Mouse (Mus musculus): ENCODE results near the gene Sh3rf1. TPM values are rescaled to one million over a fixed set of nuclear protein-coding genes. Genes with fewer than 3 reads are reported as not detected.

Gene Sh3rf1
- polyA plus RNA-seq, 1 experiment from 2014 or later, result 6.5 TPM

- Histone ChIP-seq H3K9me3 (replicated peaks) (no peaks in the 10 kb centered on the region), H3K36me3 (no peaks in the 10 kb centered on the region), H3K27me3 (replicated peaks) (no peaks in the 10 kb centered on the region), H3K4me1 (replicated peaks) (peaks cover 40% of the 10 kb centered on the region), H3K4me2 (no peak overlapping the region), H3K9ac (no peak overlapping the region), H3K27ac (ENCODE audit: poor library complexity, severe bottlenecking) (no peak overlapping the region), H3K4me3 (no peak overlapping the region)
- no peak for ATAC-seq (ENCODE audit: insufficient number of reproducible peaks, low FRiP score)
- 69% methylated on average over 11 of the region's 11 CpGs for WGBS
Observed at GRCm38 (mm10) chr8:61288006-61288566, 64.4 kb downstream of the Sh3rf1 start.

DNA sequence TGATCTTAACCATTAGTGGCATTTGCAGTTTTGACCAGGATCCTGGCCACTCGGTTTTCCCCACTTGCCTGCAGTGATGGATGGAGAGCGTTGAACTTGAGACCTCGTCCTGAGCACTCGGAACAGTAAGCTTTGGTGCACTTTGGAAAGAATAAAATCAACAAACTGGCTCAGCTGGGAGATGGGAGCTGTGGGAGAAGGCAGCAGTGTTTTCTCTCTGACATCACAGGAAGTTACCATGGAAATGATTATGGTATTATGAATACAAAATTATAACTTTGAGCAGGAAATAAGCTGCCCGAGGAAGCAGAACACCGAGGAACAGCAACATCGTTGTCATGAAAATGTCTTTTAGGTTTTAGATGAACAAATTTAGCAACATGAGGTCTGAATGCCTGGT, 65.0 kb downstream of the Sh3rf1 start:
- 49% methylated on average over 7 of the region's 7 CpGs for WGBS
- Histone ChIP-seq H3K4me1 (replicated peaks) (peaks cover 34% of the 10 kb centered on the region), H3K4me2 (no peak overlapping the region)

GRCm38 (mm10) chr8:61295040-61295439, 71.4 kb downstream of the Sh3rf1 start:
- H3K4me3 ChIP-seq, result no peak overlapping the region
- ATAC-seq (ENCODE audit: insufficient number of reproducible peaks, low FRiP score), result no peak
- no peaks in the 10 kb centered on the region for H3K4me1 ChIP-seq (replicated peaks)
- WGBS, result 86% methylated on average over 4 of the region's 4 CpGs
- no peak overlapping the region for H3K9ac ChIP-seq
- H3K27ac ChIP-seq (ENCODE audit: poor library complexity, severe bottlenecking), result no peak overlapping the region
- no peaks in the 10 kb centered on the region for H3K9me3 ChIP-seq (replicated peaks)
- H3K27me3 ChIP-seq (replicated peaks), result no peaks in the 10 kb centered on the region
- H3K36me3 ChIP-seq, result no peaks in the 10 kb centered on the region
- H3K4me2 ChIP-seq, result no peak overlapping the region

More for the DNA sequence above, 65.0 kb downstream of the Sh3rf1 start:
- Histone ChIP-seq H3K27me3 (replicated peaks) (no peaks in the 10 kb centered on the region), H3K27ac (ENCODE audit: poor library complexity, severe bottlenecking) (no peak overlapping the region), H3K9ac (no peak overlapping the region), H3K9me3 (replicated peaks) (no peaks in the 10 kb centered on the region), H3K4me3 (no peak overlapping the region), H3K36me3 (no peaks in the 10 kb centered on the region)
- no peak for ATAC-seq (ENCODE audit: insufficient number of reproducible peaks, low FRiP score)

DNA sequence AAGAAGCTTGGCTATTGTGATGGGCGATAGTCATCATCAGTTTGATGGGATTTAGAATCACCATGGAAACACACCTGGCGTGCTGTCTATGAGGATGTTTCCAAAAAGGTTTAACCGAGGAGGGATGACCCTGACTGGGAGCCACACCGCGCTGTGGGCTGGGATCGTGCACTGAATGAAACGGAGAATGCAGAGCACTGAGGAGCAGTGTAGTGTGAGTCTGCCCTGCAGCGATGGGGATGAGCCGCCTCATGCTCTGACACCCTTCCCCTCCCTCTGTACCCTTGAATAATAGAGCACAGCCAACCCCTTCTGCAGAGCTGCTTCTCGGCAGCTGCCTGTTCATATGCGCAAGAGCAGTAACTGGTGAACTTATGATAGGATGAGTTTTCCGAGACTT, 71.8 kb downstream of the Sh3rf1 start:
- no peaks in the 10 kb centered on the region for H3K27me3 ChIP-seq (replicated peaks)
- H3K4me2 ChIP-seq, result no peak overlapping the region
- no peaks in the 10 kb centered on the region for H3K4me1 ChIP-seq (replicated peaks)
- ATAC-seq (ENCODE audit: insufficient number of reproducible peaks, low FRiP score), result no peak
- no peak overlapping the region for H3K27ac ChIP-seq (ENCODE audit: poor library complexity, severe bottlenecking)
- 75% methylated on average over 12 of the region's 12 CpGs for WGBS
- no peak overlapping the region for H3K9ac ChIP-seq
- H3K4me3 ChIP-seq, result no peak overlapping the region
- no peaks in the 10 kb centered on the region for H3K36me3 ChIP-seq
- no peaks in the 10 kb centered on the region for H3K9me3 ChIP-seq (replicated peaks)

DNA sequence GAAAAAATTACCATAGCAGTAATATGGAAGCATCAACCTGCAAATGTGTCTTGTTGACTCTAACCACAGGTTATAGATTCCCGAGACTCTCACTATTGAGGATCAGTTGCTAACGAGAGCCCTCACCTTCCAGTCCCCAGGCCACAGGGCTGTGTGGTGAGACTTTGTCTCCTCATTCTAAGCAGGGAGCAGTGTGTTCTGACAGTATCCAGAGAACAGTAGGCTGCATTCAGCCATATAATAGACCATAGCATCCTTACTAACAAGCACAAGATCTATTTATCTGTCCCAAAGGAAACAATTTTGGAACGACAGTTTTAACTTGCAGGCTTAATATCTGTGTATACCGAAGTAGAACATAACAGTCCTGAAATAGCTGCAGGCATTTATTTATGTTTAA, 75.2 kb downstream of the Sh3rf1 start:
- 74% methylated on average over 4 of the region's 4 CpGs for WGBS
- H3K9me3 ChIP-seq (replicated peaks), result no peaks in the 10 kb centered on the region
- no peak overlapping the region for H3K4me3 ChIP-seq
- H3K27ac ChIP-seq (ENCODE audit: poor library complexity, severe bottlenecking), result no peak overlapping the region
- no peak overlapping the region for H3K4me2 ChIP-seq
- no peaks in the 10 kb centered on the region for H3K27me3 ChIP-seq (replicated peaks)
- H3K36me3 ChIP-seq, result no peaks in the 10 kb centered on the region
- ATAC-seq (ENCODE audit: insufficient number of reproducible peaks, low FRiP score), result no peak
- no peaks in the 10 kb centered on the region for H3K4me1 ChIP-seq (replicated peaks)
- H3K9ac ChIP-seq, result no peak overlapping the region

DNA sequence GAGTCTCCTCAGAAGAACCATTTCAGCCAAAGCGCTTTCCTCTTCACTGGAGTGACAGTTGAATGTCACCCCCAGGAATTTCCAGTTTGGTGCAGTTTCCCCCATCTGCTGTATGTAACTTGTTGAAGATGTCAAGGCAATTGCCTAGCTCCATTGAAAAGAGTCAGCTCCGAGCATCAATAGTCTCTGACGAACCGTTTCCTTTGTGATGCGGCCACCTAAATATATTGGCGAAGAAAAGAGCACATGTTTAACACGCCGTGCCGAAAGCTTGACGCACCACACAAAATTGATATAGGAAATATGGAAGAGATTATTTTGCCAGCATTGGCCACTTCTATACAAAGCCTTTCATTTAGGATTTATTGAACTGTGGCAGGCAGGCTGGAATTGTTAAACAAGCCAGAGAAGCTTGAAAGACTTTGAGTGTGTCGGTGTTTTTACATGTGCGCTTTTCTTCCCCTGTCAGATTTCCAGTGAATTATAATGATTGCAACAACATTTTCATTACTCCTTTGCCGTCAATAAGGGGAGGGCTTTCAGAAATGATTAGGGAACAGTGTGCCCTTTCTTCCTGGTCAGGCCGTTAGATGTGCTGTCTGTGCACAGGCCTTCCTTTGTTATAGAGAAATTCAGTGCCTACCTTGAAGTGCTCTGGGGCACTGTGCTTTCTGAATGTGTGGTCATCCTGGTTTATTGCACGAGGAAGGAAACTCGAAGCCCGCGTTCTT, 77.8 kb downstream of the Sh3rf1 start:
- WGBS, result 80% methylated on average over 18 of the region's 18 CpGs
- Histone ChIP-seq H3K27me3 (replicated peaks) (no peaks in the 10 kb centered on the region), H3K9me3 (replicated peaks) (no peaks in the 10 kb centered on the region), H3K27ac (ENCODE audit: poor library complexity, severe bottlenecking) (no peak overlapping the region), H3K4me2 (no peak overlapping the region), H3K36me3 (no peaks in the 10 kb centered on the region), H3K4me3 (no peak overlapping the region), H3K9ac (no peak overlapping the region), H3K4me1 (replicated peaks) (no peaks in the 10 kb centered on the region)
- no peak for ATAC-seq (ENCODE audit: insufficient number of reproducible peaks, low FRiP score)

DNA sequence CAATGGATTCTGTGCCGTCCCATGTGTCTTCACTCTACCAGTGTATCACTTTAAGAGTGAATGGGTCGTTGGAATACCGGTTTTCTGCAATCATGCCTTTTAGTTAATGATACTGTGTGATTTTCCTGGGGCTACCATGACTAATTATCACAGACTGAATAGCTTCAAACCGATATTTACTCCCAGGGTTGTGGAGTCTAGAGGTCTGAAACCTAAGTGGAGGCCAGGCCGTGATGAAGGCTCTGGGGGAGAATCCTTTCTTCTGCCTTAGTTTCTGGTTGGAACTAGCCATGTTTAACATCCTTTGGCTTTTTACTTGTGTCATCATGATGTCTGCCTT, 78.3 kb downstream of the Sh3rf1 start:
- no peak overlapping the region for H3K4me2 ChIP-seq
- H3K9ac ChIP-seq, result no peak overlapping the region
- no peaks in the 10 kb centered on the region for H3K4me1 ChIP-seq (replicated peaks)
- no peaks in the 10 kb centered on the region for H3K36me3 ChIP-seq
- no peaks in the 10 kb centered on the region for H3K27me3 ChIP-seq (replicated peaks)
- ATAC-seq (ENCODE audit: insufficient number of reproducible peaks, low FRiP score), result no peak
- WGBS, result 79% methylated on average over 5 of the region's 5 CpGs
- H3K4me3 ChIP-seq, result no peak overlapping the region
- H3K9me3 ChIP-seq (replicated peaks), result no peaks in the 10 kb centered on the region
- H3K27ac ChIP-seq (ENCODE audit: poor library complexity, severe bottlenecking), result no peak overlapping the region

DNA sequence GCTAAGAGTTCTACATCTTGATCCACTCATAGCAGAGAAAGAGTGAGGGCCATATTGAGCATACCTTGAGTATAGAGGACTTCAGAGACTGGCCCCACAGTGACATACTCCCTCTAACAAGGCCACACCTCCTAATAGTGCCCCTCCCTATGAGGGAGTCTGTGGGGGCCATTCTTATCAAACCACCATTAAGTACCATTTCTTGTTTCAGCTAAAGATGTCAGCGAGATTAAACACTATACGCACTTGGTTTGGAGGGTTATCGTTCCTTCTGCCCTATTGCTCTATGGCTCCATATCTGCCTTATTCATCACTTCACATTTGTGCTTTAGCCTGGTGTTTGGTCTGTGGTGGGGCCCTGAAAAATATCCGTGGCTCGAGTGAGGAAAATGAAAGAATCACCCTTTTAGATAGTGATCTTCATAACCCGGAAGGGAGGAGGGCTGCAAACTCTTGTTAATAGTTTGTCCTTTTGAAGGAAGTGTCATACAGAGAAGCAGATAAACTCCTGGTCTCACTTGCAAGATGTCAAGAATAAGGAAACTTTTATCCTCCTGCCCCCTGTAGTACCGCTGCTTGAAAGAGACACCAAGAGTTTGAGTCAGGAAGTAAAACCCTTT, 81.9 kb downstream of the Sh3rf1 start:
- Histone ChIP-seq H3K9ac (no peak overlapping the region), H3K4me3 (no peak overlapping the region), H3K9me3 (replicated peaks) (no peaks in the 10 kb centered on the region), H3K36me3 (no peaks in the 10 kb centered on the region), H3K27me3 (replicated peaks) (no peaks in the 10 kb centered on the region), H3K4me1 (replicated peaks) (peaks cover 3% of the 10 kb centered on the region; the same call in 1 of the 2 replicates), H3K4me2 (no peak overlapping the region), H3K27ac (ENCODE audit: poor library complexity, severe bottlenecking) (no peak overlapping the region)
- 72% methylated on average over 7 of the region's 7 CpGs for WGBS
- no peak for ATAC-seq (ENCODE audit: insufficient number of reproducible peaks, low FRiP score)

DNA sequence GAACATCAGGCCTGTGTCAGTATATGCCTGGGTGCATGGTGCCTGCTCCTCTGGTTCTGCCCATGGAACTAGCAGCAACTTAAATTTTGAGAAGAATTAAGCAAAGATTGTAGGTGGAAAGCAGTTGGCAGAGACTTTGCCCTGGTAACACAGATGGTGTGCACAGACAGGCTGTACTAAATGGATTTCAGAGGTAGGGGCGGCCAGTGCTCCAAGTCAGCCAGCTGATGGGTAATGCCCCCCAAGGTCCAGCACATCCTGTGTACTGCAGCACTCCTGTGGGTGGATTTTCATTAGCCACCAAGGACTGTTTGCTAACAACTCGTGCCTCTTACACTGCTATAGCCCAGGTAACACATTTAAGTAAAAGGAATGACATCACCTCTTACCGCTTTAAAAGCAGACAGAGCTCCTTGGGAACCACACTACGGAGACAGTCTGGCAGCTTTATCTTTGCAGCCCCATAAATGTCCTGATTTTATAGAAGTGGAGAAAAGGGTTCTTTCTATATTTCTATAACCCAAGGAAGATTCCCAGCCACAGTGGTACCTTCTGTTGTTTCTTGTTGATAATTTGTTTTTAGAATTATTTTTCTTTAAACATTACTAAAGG, 82.9 kb downstream of the Sh3rf1 start:
- Histone ChIP-seq H3K9me3 (replicated peaks) (no peaks in the 10 kb centered on the region), H3K36me3 (no peaks in the 10 kb centered on the region), H3K27ac (ENCODE audit: poor library complexity, severe bottlenecking) (no peak overlapping the region), H3K27me3 (replicated peaks) (no peaks in the 10 kb centered on the region), H3K4me1 (replicated peaks) (peaks cover 11% of the 10 kb centered on the region; the same call in 1 of the 2 replicates), H3K9ac (no peak overlapping the region), H3K4me3 (no peak overlapping the region), H3K4me2 (no peak overlapping the region)
- no peak for ATAC-seq (ENCODE audit: insufficient number of reproducible peaks, low FRiP score)
- 67% methylated on average over 4 of the region's 4 CpGs for WGBS

GRCm38 (mm10) chr8:61308896-61309295, 85.2 kb downstream of the Sh3rf1 start:
- H3K4me1 ChIP-seq (replicated peaks), result peaks cover 20% of the 10 kb centered on the region
- no peak overlapping the region for H3K4me2 ChIP-seq
- H3K9me3 ChIP-seq (replicated peaks), result no peaks in the 10 kb centered on the region
- ATAC-seq (ENCODE audit: insufficient number of reproducible peaks, low FRiP score), result no peak
- no peak overlapping the region for H3K27ac ChIP-seq (ENCODE audit: poor library complexity, severe bottlenecking)
- H3K27me3 ChIP-seq (replicated peaks), result no peaks in the 10 kb centered on the region
- H3K4me3 ChIP-seq, result no peak overlapping the region
- H3K36me3 ChIP-seq, result no peaks in the 10 kb centered on the region
- H3K9ac ChIP-seq, result no peak overlapping the region

DNA sequence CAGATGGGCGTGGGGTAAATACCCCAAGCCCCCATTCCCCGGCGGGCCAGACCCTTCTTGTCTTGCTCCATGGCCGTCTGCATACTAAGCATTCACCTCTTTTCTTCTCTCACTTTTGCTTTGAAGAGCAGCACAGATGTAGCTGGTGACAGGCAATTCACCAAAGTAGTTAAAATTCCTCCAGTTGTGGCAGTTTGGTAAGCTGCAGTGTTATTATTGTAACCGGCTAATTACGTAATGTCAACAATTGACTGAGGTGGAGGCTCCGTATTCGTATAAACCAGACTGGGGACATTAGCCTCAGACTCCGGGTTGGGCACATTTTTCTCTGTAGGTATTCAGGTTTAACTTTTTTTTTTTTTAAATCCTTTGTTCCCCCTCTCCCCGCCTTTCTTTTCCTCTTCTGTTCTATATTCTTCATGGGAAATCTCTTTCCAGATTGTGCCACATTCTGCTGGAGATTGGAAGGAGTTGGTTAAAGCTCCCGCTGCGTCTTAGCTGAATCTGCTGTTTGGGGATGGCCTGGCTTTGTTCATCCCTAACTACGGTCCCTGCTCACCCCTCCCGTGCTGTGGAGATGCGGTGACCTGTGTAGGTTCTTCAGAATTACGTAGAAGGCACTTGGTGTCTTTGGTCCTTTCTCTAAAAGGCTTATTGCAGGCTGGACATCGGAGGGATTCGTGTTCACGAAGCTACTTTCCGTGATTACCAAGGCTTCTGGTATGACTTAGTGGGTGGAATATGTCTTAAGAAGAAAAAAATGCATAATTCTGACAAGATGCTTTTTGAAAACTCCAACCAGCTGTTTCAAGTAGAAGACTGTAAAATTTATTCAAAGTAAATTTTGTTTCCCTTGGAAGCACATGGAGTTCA, 86.1 kb downstream of the Sh3rf1 start:
- Histone ChIP-seq H3K4me1 (replicated peaks) (peaks cover 20% of the 10 kb centered on the region), H3K9ac (no peak overlapping the region), H3K27me3 (replicated peaks) (no peaks in the 10 kb centered on the region), H3K4me2 (no peak overlapping the region), H3K9me3 (replicated peaks) (no peaks in the 10 kb centered on the region), H3K4me3 (no peak overlapping the region), H3K36me3 (no peaks in the 10 kb centered on the region), H3K27ac (ENCODE audit: poor library complexity, severe bottlenecking) (no peak overlapping the region)
- WGBS, result 70% methylated on average over 20 of the region's 20 CpGs
- ATAC-seq (ENCODE audit: insufficient number of reproducible peaks, low FRiP score), result no peak
